Mouse (Mus musculus) spleen, adult 2 months (tissue): Measurements from ENCODE around the gene Tnfrsf13c. TPM values are rescaled to one million over a fixed set of nuclear protein-coding genes. Genes with fewer than 3 reads are reported as not detected.
A peak's percentile ranks its signal among the peaks of the same experiment; 100 is the strongest.

ENCODE experiments used
- DNase-seq, 2 experiments: peaks; one replicate each; pipeline versions ENCODE4 v3.0.0 to v3.0.0-alpha.2; 2012 to 2021; ENCODE audit warnings: low spot score in 2 of 2, low read depth in 1 of 2
- H3K27ac ChIP-seq: fragments of 200-500 bp; 2 replicates; pipeline ENCODE4 v1.5.1; 2012; ENCODE audit warnings: low read length, inconsistent platforms; ENCODE audit not compliant: insufficient read depth
- H3K27me3 ChIP-seq: fragments of 200-500 bp; 2 replicates; pipeline ENCODE4 v1.6.1; 2012; ENCODE audit warnings: mild to moderate bottlenecking, moderate library complexity, low read length, inconsistent platforms; ENCODE audit not compliant: control insufficient read depth, insufficient read depth
- H3K36me3 ChIP-seq: fragments of 200-500 bp; 2 replicates; pipeline ENCODE4 v1.6.1; 2012; ENCODE audit warnings: mild to moderate bottlenecking, low read length, inconsistent platforms; ENCODE audit not compliant: control insufficient read depth, insufficient read depth
- H3K4me1 ChIP-seq: fragments of 200-500 bp; 2 replicates; pipeline ENCODE4 v1.6.1; 2011; ENCODE audit warnings: inconsistent platforms; ENCODE audit not compliant: control insufficient read depth, insufficient read depth, insufficient read length
- H3K4me3 ChIP-seq: fragments of 200-500 bp; 2 replicates; pipeline ENCODE4 v1.5.1; 2011; ENCODE audit warnings: mild to moderate bottlenecking, inconsistent platforms; ENCODE audit not compliant: insufficient read depth, insufficient read length; ENCODE audit errors: extremely low read depth
- CTCF ChIP-seq: fragments of 200-500 bp; IDR thresholded peaks from 2 replicates; pipeline ENCODE4 v1.5.1; 2011; ENCODE audit warnings: mild to moderate bottlenecking, inconsistent platforms; ENCODE audit not compliant: insufficient read depth, insufficient read length, insufficient replicate concordance; ENCODE audit errors: extremely low read depth
- POLR2A ChIP-seq: fragments of 200-500 bp; IDR thresholded peaks from 2 replicates; pipeline ENCODE4 v1.6.1; 2011; ENCODE audit warnings: low read depth, low read length, inconsistent platforms
- WGBS: fragments of 180-500 bp; shearing (Covaris S2); methylation state at CpG from one replicate; pipeline ENCODE4 v1.1.7; 2018; 5-methylcytosine and 5-hydroxymethylcytosine counted together
- polyA plus RNA-seq: library from polyadenylated mRNA; depleted of rRNA; stranded (reverse); fragments of >200 nt; gene quantifications from 2 replicates; pipeline ENCODE4 v1.2.3, GENCODE M21; 2012

The Tnfrsf13c gene
- polyA plus RNA-seq, 1 experiment: 120 TPM

- Histone ChIP-seq H3K27ac (no peak overlapping the region), H3K36me3 (no peaks in the 10 kb centered on the region), H3K4me1 (no peaks in the 10 kb centered on the region; the same call in 1 of the 2 replicates), H3K27me3 (no peaks in the 10 kb centered on the region), H3K4me3 (peak overlapping the region; percentile 99)
- WGBS: 2% methylated on average over 12 of the region's 12 CpGs
- TF ChIP-seq CTCF (no peak), POLR2A (no peak)
- DNase-seq: no peak
Observed at GRCm38 (mm10) chr15:82243742-82244114, 19.6 kb upstream of the Tnfrsf13c start.

GRCm38 (mm10) chr15:82243311-82243710, 19.1 kb upstream of the Tnfrsf13c start:
- no peaks in the 10 kb centered on the region; the same call in 1 of the 2 replicates for H3K4me1 ChIP-seq

GRCm38 (mm10) chr15:82236565-82236964, 12.4 kb upstream of the Tnfrsf13c start:
- H3K4me3 ChIP-seq: no peak overlapping the region
- TF ChIP-seq POLR2A: no peak
- peak; percentile 96 for TF ChIP-seq CTCF
- DNase-seq: peak; percentile 64 to 86
- no peak overlapping the region for H3K27ac ChIP-seq
- H3K36me3 ChIP-seq: no peaks in the 10 kb centered on the region
- peaks cover 24% of the 10 kb centered on the region for H3K4me1 ChIP-seq
- 29% methylated on average over 5 of the region's 5 CpGs for WGBS
- H3K27me3 ChIP-seq: no peaks in the 10 kb centered on the region

More at GRCm38 (mm10) chr15:82243311-82243710, 19.1 kb upstream of the Tnfrsf13c start:
- no peak for TF ChIP-seq CTCF
- TF ChIP-seq POLR2A: no peak
- Histone ChIP-seq H3K27me3 (no peaks in the 10 kb centered on the region), H3K27ac (no peak overlapping the region), H3K36me3 (no peaks in the 10 kb centered on the region), H3K4me3 (peak overlapping the region; percentile 99)
- WGBS: 74% methylated on average over 3 of the region's 3 CpGs
- no peak for DNase-seq

GRCm38 (mm10) chr15:82235661-82236060, 11.5 kb upstream of the Tnfrsf13c start:
- Histone ChIP-seq H3K4me3 (no peak overlapping the region), H3K4me1 (peaks cover 33% of the 10 kb centered on the region), H3K27ac (peak overlapping the region; percentile 57), H3K36me3 (no peaks in the 10 kb centered on the region), H3K27me3 (no peaks in the 10 kb centered on the region)
- DNase-seq: no peak
- WGBS: 49% methylated on average over 10 of the region's 10 CpGs
- TF ChIP-seq POLR2A (no peak), CTCF (no peak)

- 52% methylated on average over 4 of the region's 4 CpGs for WGBS
- peaks cover 45% of the 10 kb centered on the region for H3K4me1 ChIP-seq
- H3K27ac ChIP-seq: peak overlapping the region; percentile 76
- no peaks in the 10 kb centered on the region for H3K27me3 ChIP-seq
- no peak overlapping the region for H3K4me3 ChIP-seq
- peak in 1 of 2 experiments; percentile 74 for DNase-seq
- no peak for TF ChIP-seq POLR2A
- H3K36me3 ChIP-seq: no peaks in the 10 kb centered on the region
Observed at GRCm38 (mm10) chr15:82232651-82233050, 8.5 kb upstream of the Tnfrsf13c start.

- no peaks in the 10 kb centered on the region for H3K36me3 ChIP-seq
Observed at GRCm38 (mm10) chr15:82231591-82232378, 7.6 kb upstream of the Tnfrsf13c start.

GRCm38 (mm10) chr15:82231100-82231499, 6.9 kb upstream of the Tnfrsf13c start:
- TF ChIP-seq CTCF: no peak
- TF ChIP-seq POLR2A: no peak
- Histone ChIP-seq H3K4me3 (no peak overlapping the region), H3K4me1 (peaks cover 53% of the 10 kb centered on the region), H3K27ac (peak overlapping the region; percentile 76; the same call in 1 of the 2 replicates), H3K27me3 (no peaks in the 10 kb centered on the region), H3K36me3 (no peaks in the 10 kb centered on the region)
- no peak for DNase-seq
- WGBS: 64% methylated on average over 4 of the region's 4 CpGs

More at GRCm38 (mm10) chr15:82231591-82232378, 7.6 kb upstream of the Tnfrsf13c start:
- Histone ChIP-seq H3K27me3 (no peaks in the 10 kb centered on the region), H3K4me3 (no peak overlapping the region), H3K4me1 (peaks cover 46% of the 10 kb centered on the region), H3K27ac (peak overlapping the region; percentile 76)
- no peak for TF ChIP-seq CTCF
- no peak for TF ChIP-seq POLR2A
- DNase-seq: no peak
- WGBS: 62% methylated on average over 11 of the region's 11 CpGs
